Mouse (Mus musculus) small intestine, adult 2 months (tissue): ENCODE results near the gene Fam163b. TPM values are rescaled to one million over a fixed set of nuclear protein-coding genes. Genes with fewer than 3 reads are reported as not detected.

Experiments
- H3K27ac ChIP-seq: fragments of 200-500 bp; 2 replicates; pipeline ENCODE4 v1.5.1; 2012; ENCODE audit warnings: low read depth, low read length, control low read depth, inconsistent platforms; ENCODE audit not compliant: insufficient read depth
- H3K27me3 ChIP-seq: fragments of 200-500 bp; 2 replicates; pipeline ENCODE4 v1.6.1; 2012; ENCODE audit warnings: mild to moderate bottlenecking, moderate library complexity, low read length, inconsistent platforms; ENCODE audit not compliant: control insufficient read depth, insufficient read depth
- H3K36me3 ChIP-seq: fragments of 200-500 bp; 2 replicates; pipeline ENCODE4 v1.6.1; 2012; ENCODE audit warnings: mild to moderate bottlenecking, low read length, control low read depth, inconsistent platforms; ENCODE audit not compliant: control insufficient read depth, insufficient read depth
- H3K4me1 ChIP-seq: fragments of 200-500 bp; 2 replicates; pipeline ENCODE4 v1.6.1; 2012; ENCODE audit warnings: low read length, inconsistent platforms, mixed read lengths; ENCODE audit not compliant: control insufficient read depth, insufficient read depth, insufficient read length
- H3K4me3 ChIP-seq: fragments of 200-500 bp; 2 replicates; pipeline ENCODE4 v1.5.1; 2012; ENCODE audit warnings: low read depth, mild to moderate bottlenecking, control low read depth, inconsistent platforms, low read length, moderate library complexity
- CTCF ChIP-seq: fragments of 200-500 bp; IDR thresholded peaks from 2 replicates; pipeline ENCODE4 v1.5.1; 2012; ENCODE audit warnings: low read depth, mild to moderate bottlenecking, control low read depth, inconsistent platforms, low read length, moderate library complexity, mixed read lengths; ENCODE audit not compliant: insufficient replicate concordance, insufficient read length; ENCODE audit errors: extremely low read depth
- POLR2A ChIP-seq: fragments of 200-500 bp; IDR thresholded peaks from 2 replicates; pipeline ENCODE4 v1.6.1; 2012; ENCODE audit warnings: low read depth, mild to moderate bottlenecking, control low read depth, inconsistent platforms, low read length, moderate library complexity
- WGBS: fragments of 180-500 bp; shearing (Covaris S2); methylation state at CpG from one replicate; pipeline ENCODE4 v1.1.7; 2018; 5-methylcytosine and 5-hydroxymethylcytosine counted together
- polyA plus RNA-seq: library from polyadenylated mRNA; depleted of rRNA; stranded (reverse); fragments of >200 nt; gene quantifications from 2 replicates; pipeline ENCODE4 v1.2.3, GENCODE M21; 2012

Fam163b gene
- polyA plus RNA-seq, 1 experiment: 0.08 TPM

GRCm38 (mm10) chr2:27097776-27098175 lies 44.5 kb downstream of the Fam163b start:
- no peaks in the 10 kb centered on the region for H3K4me1 ChIP-seq
- H3K27me3 ChIP-seq: no peaks in the 10 kb centered on the region
- TF ChIP-seq CTCF: no peak
- H3K4me3 ChIP-seq: no peak overlapping the region
- H3K36me3 ChIP-seq: no peaks in the 10 kb centered on the region
- 5% methylated on average over 6 of the region's 6 CpGs for WGBS
- H3K27ac ChIP-seq: no peak overlapping the region

- Histone ChIP-seq H3K36me3 (no peaks in the 10 kb centered on the region), H3K27me3 (no peaks in the 10 kb centered on the region), H3K4me1 (no peaks in the 10 kb centered on the region), H3K4me3 (no peak overlapping the region), H3K27ac (no peak overlapping the region)
- no peak for TF ChIP-seq POLR2A
- TF ChIP-seq CTCF: no peak
- 50% methylated on average over 6 of the region's 6 CpGs for WGBS
Measured at GRCm38 (mm10) chr2:27097241-27097656, 45.0 kb downstream of the Fam163b start.

- peak overlapping the region; percentile 37; the same call in 1 of the 2 replicates for H3K27ac ChIP-seq
- 54% methylated on average over 13 of the region's 13 CpGs for WGBS
- TF ChIP-seq CTCF: no peak
- no peak for TF ChIP-seq POLR2A
Measured at GRCm38 (mm10) chr2:27096341-27096981, 45.8 kb downstream of the Fam163b start.

GRCm38 (mm10) chr2:27095178-27095577 lies 47.1 kb downstream of the Fam163b start:
- Histone ChIP-seq H3K4me3 (no peak overlapping the region), H3K4me1 (no peaks in the 10 kb centered on the region), H3K36me3 (no peaks in the 10 kb centered on the region), H3K27ac (no peak overlapping the region), H3K27me3 (no peaks in the 10 kb centered on the region)
- 87% methylated on average over 7 of the region's 7 CpGs for WGBS
- no peak for TF ChIP-seq POLR2A
- no peak for TF ChIP-seq CTCF

More at GRCm38 (mm10) chr2:27096341-27096981, 45.8 kb downstream of the Fam163b start:
- H3K27me3 ChIP-seq: no peaks in the 10 kb centered on the region
- no peaks in the 10 kb centered on the region for H3K36me3 ChIP-seq
- H3K4me1 ChIP-seq: no peaks in the 10 kb centered on the region
- no peak overlapping the region for H3K4me3 ChIP-seq

GRCm38 (mm10) chr2:27089238-27089637 lies 53.1 kb downstream of the Fam163b start:
- WGBS: 62% methylated on average over 1 of the region's 1 CpGs

GRCm38 (mm10) chr2:27088700-27089099 lies 53.6 kb downstream of the Fam163b start:
- peak overlapping the region; percentile 73 for H3K27ac ChIP-seq
- WGBS: 54% methylated on average over 5 of the region's 5 CpGs
- TF ChIP-seq CTCF (no peak), POLR2A (no peak)
- H3K27me3 ChIP-seq: no peaks in the 10 kb centered on the region
- H3K4me1 ChIP-seq: peaks cover 4% of the 10 kb centered on the region
- H3K4me3 ChIP-seq: no peak overlapping the region
- H3K36me3 ChIP-seq: no peaks in the 10 kb centered on the region

More at GRCm38 (mm10) chr2:27089238-27089637, 53.1 kb downstream of the Fam163b start:
- Histone ChIP-seq H3K4me3 (no peak overlapping the region), H3K27ac (peak overlapping the region; percentile 73; the same call in 1 of the 2 replicates), H3K4me1 (peaks cover 4% of the 10 kb centered on the region), H3K27me3 (no peaks in the 10 kb centered on the region), H3K36me3 (no peaks in the 10 kb centered on the region)
- TF ChIP-seq POLR2A (no peak), CTCF (no peak)

- H3K27ac ChIP-seq: peak overlapping the region; percentile 73
- peaks cover 4% of the 10 kb centered on the region for H3K4me1 ChIP-seq
- 26% methylated on average over 18 of the region's 18 CpGs for WGBS
- H3K36me3 ChIP-seq: no peaks in the 10 kb centered on the region
- no peak overlapping the region for H3K4me3 ChIP-seq
- TF ChIP-seq CTCF (no peak), POLR2A (no peak)
- no peaks in the 10 kb centered on the region for H3K27me3 ChIP-seq
Measured at GRCm38 (mm10) chr2:27088071-27088644, 54.1 kb downstream of the Fam163b start.

GRCm38 (mm10) chr2:27087581-27087980 lies 54.7 kb downstream of the Fam163b start:
- Histone ChIP-seq H3K36me3 (no peaks in the 10 kb centered on the region), H3K4me1 (peaks cover 4% of the 10 kb centered on the region), H3K4me3 (no peak overlapping the region), H3K27ac (peak overlapping the region; percentile 32), H3K27me3 (no peaks in the 10 kb centered on the region)
- TF ChIP-seq POLR2A (no peak), CTCF (no peak)
- 76% methylated on average over 5 of the region's 5 CpGs for WGBS
